Mouse (Mus musculus) liver, adult 2 months (tissue): ENCODE results near the gene Cyp2d11.
"Not testable (repeated sequence)": the region's sequence is repeated elsewhere in the genome, so short reads cannot be mapped to it uniquely, and the experiment has no call there.

ENCODE experiments used
- CTCF ChIP-seq: fragments of 200-500 bp; IDR thresholded peaks from 2 replicates; pipeline ENCODE4 v1.5.1; 2011; ENCODE audit warnings: low read depth, low read length, control low read depth
- POLR2A ChIP-seq: fragments of 200-500 bp; IDR thresholded peaks from 2 replicates; pipeline ENCODE4 v1.6.1; 2011; ENCODE audit warnings: low read length, control low read depth; ENCODE audit not compliant: insufficient read depth; ENCODE audit errors: extremely low read depth

DNA sequence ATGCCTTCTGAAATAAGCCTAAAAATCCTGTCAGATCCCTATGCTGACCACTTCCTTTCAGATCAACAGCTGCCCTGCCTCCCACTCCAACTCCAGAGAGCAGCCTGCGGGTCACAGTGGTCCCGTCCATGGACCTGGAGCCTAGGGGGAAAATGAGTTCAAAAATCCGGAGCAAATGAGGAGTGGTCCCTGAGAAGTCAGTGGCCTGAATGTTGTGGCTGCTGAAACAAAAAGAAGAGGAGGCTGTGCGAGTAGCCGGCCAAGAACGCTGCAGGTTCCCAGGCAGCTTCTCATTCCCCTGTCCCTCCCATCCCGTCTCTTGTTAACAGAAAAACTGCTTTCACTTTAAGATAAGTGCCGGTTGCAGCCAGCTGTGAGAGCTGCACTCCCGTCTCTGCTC is 29.3 kb downstream of the Cyp2d11 start:
- TF ChIP-seq POLR2A, CTCF: not testable (repeated sequence)
